Mouse (Mus musculus) heart, embryonic 10.5 days (tissue): ENCODE measurements around the gene Ckm. TPM values are rescaled to one million over a fixed set of nuclear protein-coding genes. Genes with fewer than 3 reads are reported as not detected.

Experiments used
- DNase-seq: peaks from one replicate; pipeline ENCODE4 v3.0.0-alpha.2; 2017; ENCODE audit warnings: low spot score
- H3K27ac ChIP-seq: fragments of 300-500 bp; sonication (generic); 2 replicates; pipeline ENCODE4 v1.5.1; 2016; ENCODE audit warnings: mild to moderate bottlenecking
- H3K27me3 ChIP-seq: fragments of 300-500 bp; sonication (generic); 2 replicates; pipeline ENCODE4 v1.6.1; 2016; ENCODE audit warnings: mild to moderate bottlenecking; ENCODE audit not compliant: poor library complexity, insufficient read depth, severe bottlenecking
- H3K36me3 ChIP-seq: fragments of 300-500 bp; sonication (generic); 2 replicates; pipeline ENCODE4 v1.6.1; 2016; ENCODE audit warnings: mild to moderate bottlenecking, moderate library complexity
- H3K4me1 ChIP-seq: fragments of 300-500 bp; sonication (generic); 2 replicates; pipeline ENCODE4 v1.6.1; 2016; ENCODE audit warnings: mild to moderate bottlenecking
- H3K4me3 ChIP-seq: fragments of 300-500 bp; sonication (generic); 2 replicates; pipeline ENCODE4 v1.5.1; 2016; ENCODE audit warnings: mild to moderate bottlenecking, moderate library complexity
- H3K9me3 ChIP-seq: fragments of 300-500 bp; sonication (generic); 2 replicates; pipeline ENCODE4 v1.6.1; 2016; ENCODE audit warnings: mild to moderate bottlenecking, moderate library complexity
- WGBS: fragments of 180-500 bp; shearing (Covaris S2); methylation state at CpG from one replicate; pipeline ENCODE4 v1.1.7; 2016; 5-methylcytosine and 5-hydroxymethylcytosine counted together
- polyA plus RNA-seq: library from polyadenylated mRNA; unstranded; fragments of >200 nt; fragmentation: Nextera tagmentation; extraction: Ambion mirVana; gene quantifications from 2 replicates; pipeline ENCODE4 v1.2.1, GENCODE M21; 2016

Gene Ckm
- polyA plus RNA-seq, 1 experiment from 2014 or later, result 3.6 TPM

DNA sequence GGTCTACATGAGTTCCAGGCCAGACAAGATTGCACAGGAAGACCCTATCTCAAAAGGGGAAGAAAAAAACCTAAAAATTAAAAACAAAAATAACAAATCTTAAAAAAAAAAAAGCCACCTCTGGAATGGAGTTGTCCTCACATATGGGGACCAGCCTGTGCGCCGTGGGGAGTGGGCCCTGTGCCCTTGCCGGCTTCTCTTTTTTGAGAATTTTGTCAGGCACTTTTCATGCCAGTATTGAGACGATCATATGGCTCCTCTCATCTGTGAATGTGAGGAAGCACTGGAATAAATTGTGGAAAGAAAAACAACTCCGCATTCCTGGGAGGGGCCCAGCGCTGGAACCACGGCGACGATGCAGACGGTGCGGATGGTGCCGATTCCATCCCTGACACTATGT lies 44.6 kb downstream of the Ckm start:
- H3K27me3 ChIP-seq, result no peaks in the 10 kb centered on the region
- no peak overlapping the region for H3K27ac ChIP-seq
- peaks cover 93% of the 10 kb centered on the region for H3K36me3 ChIP-seq
- no peaks in the 10 kb centered on the region; the same call in 1 of the 2 replicates for H3K4me1 ChIP-seq
- WGBS, result 77% methylated on average over 12 of the region's 12 CpGs
- no peaks in the 10 kb centered on the region for H3K9me3 ChIP-seq
- no peak overlapping the region for H3K4me3 ChIP-seq
- DNase-seq, result no peak

DNA sequence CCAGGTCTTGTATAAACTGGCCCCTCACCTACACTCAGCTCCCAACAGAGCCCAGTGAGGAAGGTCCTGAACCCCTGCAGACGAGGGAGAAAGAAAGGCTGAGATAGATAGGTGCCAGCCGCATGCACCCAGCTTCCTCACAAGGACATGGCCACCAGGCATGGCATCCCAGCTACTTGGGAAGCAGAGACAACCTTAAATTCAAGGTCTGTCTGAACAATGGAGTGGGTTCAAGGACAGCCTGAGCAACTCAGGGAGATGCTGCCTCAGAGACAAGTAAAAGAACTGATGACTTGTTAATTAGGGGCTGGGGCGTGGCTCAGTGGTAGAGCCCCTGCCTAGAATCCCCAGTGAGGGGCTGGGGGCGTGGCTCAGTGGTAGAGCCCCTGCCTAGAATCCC lies 50.6 kb downstream of the Ckm start:
- Histone ChIP-seq H3K9me3 (no peaks in the 10 kb centered on the region), H3K27me3 (no peaks in the 10 kb centered on the region), H3K36me3 (peaks cover 62% of the 10 kb centered on the region), H3K4me1 (peaks cover 32% of the 10 kb centered on the region), H3K4me3 (no peak overlapping the region), H3K27ac (no peak overlapping the region)
- DNase-seq, result no peak
- 89% methylated on average over 4 of the region's 4 CpGs for WGBS

DNA sequence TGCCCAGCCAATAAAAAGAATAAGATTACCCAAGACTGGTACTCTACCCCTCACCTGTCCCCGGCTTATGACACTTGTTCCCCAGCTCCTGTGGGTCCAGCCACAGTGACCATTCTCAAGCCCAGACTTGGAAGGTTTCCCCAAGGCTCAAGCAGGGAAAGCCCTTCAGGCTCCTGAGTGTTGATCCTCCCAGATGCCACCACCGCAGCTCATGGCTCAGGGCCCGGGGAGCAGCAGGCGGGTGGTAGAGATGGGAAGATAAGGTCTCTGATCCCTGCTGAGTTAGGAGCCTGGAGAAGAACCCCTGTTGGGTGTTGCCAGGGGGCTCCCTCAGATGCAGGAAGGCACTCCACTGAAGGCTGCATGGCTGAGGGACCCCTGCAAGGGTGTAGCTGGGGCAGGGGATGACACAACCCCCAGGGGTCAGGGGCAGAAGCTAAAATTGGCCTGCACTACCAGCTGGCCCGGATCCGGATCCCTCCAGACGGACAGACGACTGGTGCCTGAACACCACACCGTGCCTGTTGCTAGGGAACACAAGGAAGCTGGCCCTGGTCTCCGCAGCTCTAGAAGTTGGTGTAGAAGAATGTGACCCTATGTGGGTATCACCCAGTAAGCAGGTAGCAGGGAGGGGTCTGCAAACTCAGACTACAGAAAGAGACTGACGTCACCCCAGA lies 51.4 kb downstream of the Ckm start:
- WGBS, result 65% methylated on average over 11 of the region's 11 CpGs
- Histone ChIP-seq H3K36me3 (peaks cover 55% of the 10 kb centered on the region), H3K27me3 (no peaks in the 10 kb centered on the region), H3K27ac (no peak overlapping the region), H3K4me3 (0 out of 2 replicates have a peak overlapping the region, but pooled peaks have one; percentile 19), H3K9me3 (no peaks in the 10 kb centered on the region), H3K4me1 (peaks cover 32% of the 10 kb centered on the region)
- DNase-seq, result no peak

DNA sequence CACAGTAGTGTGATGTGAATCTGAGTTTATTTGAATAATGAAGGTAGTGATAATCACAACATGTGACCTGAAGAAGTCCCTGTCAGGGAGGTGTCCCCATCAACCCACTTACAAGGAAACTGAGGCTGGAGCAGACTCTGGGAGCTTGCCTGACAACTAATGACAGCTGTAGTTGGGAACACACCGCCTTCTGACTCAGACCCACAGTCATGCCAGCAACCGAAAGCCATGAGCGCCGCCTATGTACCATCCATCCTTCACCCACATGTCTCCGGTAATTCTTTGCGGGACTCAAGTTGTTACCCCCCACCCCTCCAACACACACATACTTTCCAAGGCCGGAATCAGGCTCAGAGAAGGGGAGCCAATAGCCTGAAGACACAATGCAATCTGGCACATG lies 52.1 kb downstream of the Ckm start:
- H3K36me3 ChIP-seq, result peaks cover 48% of the 10 kb centered on the region
- H3K4me1 ChIP-seq, result peaks cover 32% of the 10 kb centered on the region
- H3K4me3 ChIP-seq, result peak overlapping the region; percentile 99; the same call in 1 of the 2 replicates
- DNase-seq, result no peak
- 89% methylated on average over 7 of the region's 7 CpGs for WGBS
- H3K27ac ChIP-seq, result no peak overlapping the region
- H3K27me3 ChIP-seq, result no peaks in the 10 kb centered on the region
- no peaks in the 10 kb centered on the region for H3K9me3 ChIP-seq

DNA sequence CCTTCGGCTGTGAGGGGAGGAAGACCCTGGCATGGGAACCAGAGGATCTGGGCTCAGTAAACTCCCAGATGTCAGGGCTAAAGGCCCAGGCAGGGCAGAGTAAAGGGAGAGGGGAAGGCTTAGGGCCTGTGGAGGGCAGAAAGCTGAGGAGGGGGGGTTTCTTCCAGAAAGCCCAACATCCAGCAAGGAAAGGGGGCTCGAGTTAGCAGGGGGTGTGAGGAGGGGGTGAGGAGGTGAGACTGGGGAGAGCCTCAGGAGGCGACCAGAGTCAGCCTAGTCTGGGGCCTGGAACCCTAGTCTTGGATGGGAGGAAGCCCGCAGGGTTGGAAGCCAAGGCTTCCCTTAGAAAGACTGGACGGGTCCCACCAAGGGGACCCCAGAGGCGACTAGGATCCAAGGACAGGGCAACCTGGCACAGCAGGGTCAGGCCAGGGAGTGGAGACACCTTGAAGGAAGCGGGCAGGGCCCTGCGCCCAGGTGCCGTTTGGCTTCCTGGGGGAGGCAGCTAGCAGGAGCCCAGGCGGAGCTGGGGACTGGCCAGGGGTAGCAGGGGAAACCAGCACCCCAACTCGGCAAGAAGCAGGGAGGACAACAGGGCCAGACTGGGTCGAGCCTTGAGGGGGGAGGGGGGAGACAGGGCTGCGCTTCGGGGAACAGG lies 53.0 kb downstream of the Ckm start:
- WGBS, result 7% methylated on average over 14 of the region's 14 CpGs
- H3K9me3 ChIP-seq, result no peaks in the 10 kb centered on the region
- no peaks in the 10 kb centered on the region for H3K27me3 ChIP-seq
- H3K36me3 ChIP-seq, result peaks cover 39% of the 10 kb centered on the region
- H3K4me3 ChIP-seq, result peak overlapping the region; percentile 99
- H3K27ac ChIP-seq, result peak overlapping the region; percentile 92
- peaks cover 35% of the 10 kb centered on the region for H3K4me1 ChIP-seq
- DNase-seq, result no peak

DNA sequence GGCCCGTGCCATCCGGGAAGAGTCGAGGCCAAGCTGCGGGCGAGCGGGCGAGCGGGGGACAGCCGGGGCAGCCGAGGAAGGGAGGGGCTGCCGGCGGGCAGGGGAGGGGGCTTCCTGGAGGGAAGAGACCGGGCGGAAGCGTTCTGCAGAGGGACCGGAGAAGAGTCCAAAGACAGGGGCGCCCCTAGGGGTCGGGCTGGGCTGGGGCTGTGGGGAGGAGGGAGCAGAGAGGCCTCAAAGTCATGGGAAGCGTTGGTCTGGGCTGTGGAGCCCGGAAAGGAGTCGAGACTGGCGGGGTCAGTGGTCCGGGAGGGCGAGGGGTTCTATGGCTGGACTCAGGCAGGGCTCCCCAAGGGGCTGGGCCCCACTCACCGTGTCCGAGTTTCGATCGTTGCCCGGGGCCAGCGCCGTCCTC lies 53.5 kb downstream of the Ckm start:
- peaks cover 37% of the 10 kb centered on the region for H3K36me3 ChIP-seq
- 0% methylated on average over 31 of the region's 31 CpGs for WGBS
- peaks cover 40% of the 10 kb centered on the region for H3K4me1 ChIP-seq
- H3K27me3 ChIP-seq, result 0 out of 2 replicates have a peak, but pooled peaks cover 3% of the 10 kb centered on the region
- H3K27ac ChIP-seq, result peak overlapping the region; percentile 92
- H3K4me3 ChIP-seq, result peak overlapping the region; percentile 99
- H3K9me3 ChIP-seq, result no peaks in the 10 kb centered on the region
- DNase-seq, result peak; percentile 91

DNA sequence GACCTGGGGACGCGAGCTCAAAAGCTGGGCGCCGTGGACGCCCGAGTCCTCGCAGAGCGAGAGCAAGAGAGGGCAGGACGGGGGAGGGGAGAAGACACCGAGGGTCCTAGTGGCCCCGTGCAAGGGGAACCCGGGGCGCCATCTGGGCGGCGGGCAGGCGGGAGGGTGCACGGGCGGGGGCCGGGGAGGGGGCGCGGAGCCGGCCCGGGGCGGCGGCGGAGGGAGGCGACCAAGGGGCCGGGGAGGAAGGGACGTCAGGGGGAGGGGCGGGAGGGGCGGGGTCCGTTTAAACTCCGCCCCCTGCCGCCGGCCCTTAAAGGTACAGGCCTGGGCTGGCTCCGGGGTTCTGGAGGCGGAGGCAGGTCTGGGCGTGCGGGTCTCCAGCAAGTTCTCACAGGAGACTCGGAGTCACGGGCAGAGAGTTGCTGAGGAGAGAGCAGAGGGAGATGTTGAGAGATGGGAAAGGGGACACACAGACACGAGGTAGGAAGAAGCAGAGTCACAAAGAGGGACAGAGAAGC lies 54.1 kb downstream of the Ckm start, which contains the start of gene Mark4:
Mark4 (minus strand) TSS at position 231 of the 521 bp plus-strand sequence.
- H3K36me3 ChIP-seq, result peaks cover 31% of the 10 kb centered on the region
- peak within 1 kb of the TSS; percentile 92 for H3K27ac ChIP-seq
- H3K4me1 ChIP-seq, result peaks cover 43% of the 10 kb centered on the region
- peaks cover 9% of the 10 kb centered on the region; the same call in 1 of the 2 replicates for H3K27me3 ChIP-seq
- H3K4me3 ChIP-seq, result peak within 1 kb of the TSS; percentile 99
- under 1% methylated on average over 30 of the region's 42 CpGs for WGBS
- peak; percentile 92 for DNase-seq
- no peaks in the 10 kb centered on the region for H3K9me3 ChIP-seq

DNA sequence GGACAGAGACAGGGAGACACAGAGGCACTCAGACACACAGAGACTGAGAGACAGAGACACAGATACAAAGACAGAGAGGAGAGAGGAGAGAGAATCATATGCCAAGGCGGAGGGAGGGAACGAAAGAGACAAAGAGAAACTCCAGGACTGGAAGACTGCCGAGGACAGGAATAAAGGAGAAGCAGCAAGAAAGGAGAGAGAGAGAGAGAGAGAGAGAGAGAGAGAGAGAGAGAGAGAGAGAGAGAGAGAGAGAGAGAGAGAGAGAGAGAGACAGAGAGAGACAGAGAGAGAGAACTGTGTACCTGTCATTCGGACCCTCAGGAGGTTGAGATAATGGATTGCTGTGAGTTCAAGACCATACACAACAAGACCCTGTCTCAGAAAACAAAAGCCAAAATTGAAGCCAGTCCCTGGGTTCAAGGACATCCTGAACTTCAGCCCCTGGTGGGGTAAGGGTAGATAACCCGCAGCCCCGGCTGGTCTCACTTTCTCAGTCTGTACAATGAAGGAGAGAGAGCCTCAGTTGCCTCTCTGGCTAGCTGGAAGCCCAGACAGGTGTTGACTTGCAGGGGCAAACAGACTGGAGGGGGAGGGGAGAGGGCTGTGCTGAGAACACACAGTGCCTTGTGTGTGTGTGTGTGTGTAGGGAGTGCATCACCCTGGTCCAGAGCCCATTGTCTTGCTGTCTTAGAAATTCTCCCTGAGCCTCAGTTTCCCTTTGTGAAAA lies 54.7 kb downstream of the Ckm start:
- Histone ChIP-seq H3K4me3 (peak overlapping the region; percentile 99), H3K27ac (peak overlapping the region; percentile 92), H3K27me3 (peaks cover 9% of the 10 kb centered on the region; the same call in 1 of the 2 replicates), H3K4me1 (peaks cover 46% of the 10 kb centered on the region), H3K36me3 (peaks cover 24% of the 10 kb centered on the region), H3K9me3 (no peaks in the 10 kb centered on the region)
- no peak for DNase-seq
- WGBS, result 19% methylated on average over 6 of the region's 6 CpGs

DNA sequence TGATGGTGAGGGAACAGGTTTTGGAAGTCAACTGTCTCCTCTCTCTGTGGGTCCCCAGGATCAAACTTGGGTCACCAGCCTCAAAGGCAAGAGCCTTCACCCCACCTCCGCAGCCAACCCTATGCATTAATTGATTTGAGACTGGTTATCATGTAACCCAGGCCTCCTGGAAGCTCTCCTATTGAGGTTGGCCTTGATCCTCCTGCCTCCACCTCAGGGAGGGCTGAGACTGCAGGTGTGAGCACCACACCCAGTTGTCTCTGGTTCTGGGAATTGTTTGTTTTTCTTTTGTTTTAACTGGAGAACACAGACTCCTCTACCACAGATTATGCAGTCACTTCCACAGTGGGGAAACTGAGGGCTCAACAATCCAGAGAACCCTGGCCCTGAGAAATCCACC lies 55.9 kb downstream of the Ckm start:
- no peaks in the 10 kb centered on the region for H3K9me3 ChIP-seq
- peaks cover 14% of the 10 kb centered on the region for H3K36me3 ChIP-seq
- H3K27me3 ChIP-seq, result peaks cover 14% of the 10 kb centered on the region
- no peak overlapping the region for H3K27ac ChIP-seq
- H3K4me3 ChIP-seq, result no peak overlapping the region
- DNase-seq, result no peak
- H3K4me1 ChIP-seq, result peaks cover 57% of the 10 kb centered on the region
- WGBS, result 64% methylated on average over 1 of the region's 1 CpGs

DNA sequence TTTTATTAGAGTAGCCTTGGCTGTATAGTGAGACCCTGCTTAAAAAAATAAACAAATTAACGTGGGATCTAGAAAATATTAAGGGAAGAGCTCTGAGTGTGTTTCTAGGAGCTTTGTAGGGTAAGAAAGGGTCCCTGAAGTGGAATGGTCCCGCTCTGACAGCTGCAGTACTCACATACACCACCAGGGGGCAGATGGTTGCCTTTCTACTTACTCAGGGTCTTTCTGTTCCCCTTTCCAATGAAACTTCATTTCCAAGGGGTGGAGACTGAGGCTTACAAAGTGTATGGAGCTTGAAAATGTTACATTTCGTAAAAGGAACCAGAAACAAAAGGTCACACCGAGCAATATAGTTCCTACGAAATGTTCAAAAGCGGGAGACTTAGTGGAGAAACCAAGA lies 56.9 kb downstream of the Ckm start:
- Histone ChIP-seq H3K4me3 (no peak overlapping the region), H3K4me1 (peaks cover 50% of the 10 kb centered on the region), H3K9me3 (no peaks in the 10 kb centered on the region), H3K36me3 (peaks cover 5% of the 10 kb centered on the region; the same call in 1 of the 2 replicates), H3K27ac (no peak overlapping the region), H3K27me3 (peaks cover 23% of the 10 kb centered on the region)
- 15% methylated on average over 6 of the region's 6 CpGs for WGBS
- DNase-seq, result peak; percentile 90

DNA sequence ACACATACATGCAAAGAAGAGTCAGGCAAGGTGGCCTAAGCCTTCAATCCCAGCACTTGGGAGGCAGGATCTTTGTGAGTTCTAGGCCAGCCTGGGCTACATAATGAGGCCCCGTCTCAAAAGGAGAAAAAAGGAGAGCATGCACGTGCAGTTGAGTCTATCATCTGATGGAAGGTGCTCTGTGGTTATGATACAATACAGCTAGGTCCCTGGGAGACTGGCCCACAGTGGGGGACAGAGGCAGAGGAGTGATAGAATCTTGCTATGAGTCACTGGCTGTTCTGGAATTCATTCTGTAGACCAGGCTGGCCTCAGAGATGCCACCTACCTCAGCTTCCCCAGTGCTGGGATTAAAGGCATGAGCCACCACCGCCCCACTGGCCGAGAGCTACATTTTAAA lies 57.9 kb downstream of the Ckm start:
- Histone ChIP-seq H3K27ac (peak overlapping the region; percentile 74), H3K4me3 (no peak overlapping the region), H3K9me3 (no peaks in the 10 kb centered on the region), H3K36me3 (no peaks in the 10 kb centered on the region), H3K27me3 (peaks cover 32% of the 10 kb centered on the region), H3K4me1 (peaks cover 40% of the 10 kb centered on the region)
- no peak for DNase-seq
- 65% methylated on average over 4 of the region's 4 CpGs for WGBS

DNA sequence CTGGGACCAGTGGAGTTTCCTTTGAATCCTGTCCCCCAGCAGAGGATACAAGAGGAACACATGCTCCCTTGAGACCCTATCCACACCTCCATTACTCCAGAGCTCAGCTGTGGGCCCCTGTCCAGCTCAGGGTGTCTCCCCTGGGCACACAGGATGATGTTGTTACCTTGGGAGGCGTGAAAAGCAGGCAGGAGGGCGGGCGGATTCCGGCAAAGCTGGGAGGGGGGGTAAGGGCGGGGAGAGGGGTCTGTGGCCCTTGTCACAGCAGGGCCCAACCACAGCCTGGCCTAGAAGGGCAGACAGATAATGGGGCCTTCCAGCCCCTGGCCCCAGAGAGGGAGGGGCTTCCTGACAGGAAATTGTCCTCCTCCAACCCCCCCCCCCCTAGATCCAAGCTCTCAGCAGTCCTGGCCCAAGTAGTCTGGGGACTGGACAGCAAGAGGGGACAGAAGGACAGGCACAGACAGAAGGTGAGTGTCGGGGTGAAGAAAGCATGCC lies 58.4 kb downstream of the Ckm start, which contains the start of gene Exoc3l2:
Exoc3l2 (plus strand) TSS at position 448 of the 498 bp plus-strand sequence.
- no peaks in the 10 kb centered on the region for H3K36me3 ChIP-seq
- H3K4me1 ChIP-seq, result peaks cover 35% of the 10 kb centered on the region
- 16% methylated on average over 6 of the region's 6 CpGs for WGBS
- peak within 1 kb of the TSS; percentile 74 for H3K27ac ChIP-seq
- H3K4me3 ChIP-seq, result peak within 1 kb of the TSS; percentile 50
- no peak for DNase-seq
- no peaks in the 10 kb centered on the region for H3K9me3 ChIP-seq
- H3K27me3 ChIP-seq, result peaks cover 36% of the 10 kb centered on the region
